Mouse (Mus musculus): ENCODE measurements around the gene Otogl.
A peak's percentile ranks its signal among the peaks of the same experiment; 100 is the strongest.
"Not testable (repeated sequence)": the region's sequence is repeated elsewhere in the genome, so short reads cannot be mapped to it uniquely, and the experiment has no call there.

The Otogl gene

DNA sequence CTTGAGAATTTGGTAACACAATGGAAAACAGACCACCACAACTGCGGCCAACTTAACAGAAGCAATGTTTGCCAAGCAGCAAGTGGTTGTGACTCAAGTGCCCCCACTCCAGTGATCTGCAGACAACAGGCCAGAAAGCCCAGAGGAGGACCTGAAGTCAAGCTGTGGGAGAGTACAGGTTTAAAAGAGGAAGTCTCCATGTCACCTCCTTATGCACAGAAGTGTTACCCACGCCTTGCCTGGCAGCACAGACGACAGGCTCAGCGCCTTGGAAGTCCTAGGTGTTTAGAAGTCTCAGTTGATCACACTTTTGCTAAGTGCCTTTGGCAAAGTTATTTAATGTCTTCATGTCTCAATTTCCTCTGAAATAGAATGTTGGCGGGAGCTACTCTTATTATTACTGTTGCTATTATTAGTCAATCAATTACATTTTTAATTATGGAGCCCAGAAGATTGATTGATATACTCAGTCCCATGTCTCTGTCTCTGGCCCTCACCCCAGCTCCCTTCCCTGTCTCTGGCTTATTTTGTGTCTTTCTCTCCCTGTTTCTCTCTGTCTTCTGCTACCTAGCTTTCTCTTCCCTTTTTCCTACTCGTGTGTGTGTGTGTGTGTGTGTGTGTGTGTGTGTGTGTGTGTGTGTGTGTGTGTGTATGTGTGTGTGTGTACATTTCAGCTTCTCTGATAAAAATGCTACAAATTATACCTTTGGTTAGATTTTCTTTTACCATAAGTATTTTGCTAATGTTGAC, 101.1 kb downstream of the Otogl start:
- DNase-seq (ENCODE audit: low spot score in 2 of 2) = no peak

DNA sequence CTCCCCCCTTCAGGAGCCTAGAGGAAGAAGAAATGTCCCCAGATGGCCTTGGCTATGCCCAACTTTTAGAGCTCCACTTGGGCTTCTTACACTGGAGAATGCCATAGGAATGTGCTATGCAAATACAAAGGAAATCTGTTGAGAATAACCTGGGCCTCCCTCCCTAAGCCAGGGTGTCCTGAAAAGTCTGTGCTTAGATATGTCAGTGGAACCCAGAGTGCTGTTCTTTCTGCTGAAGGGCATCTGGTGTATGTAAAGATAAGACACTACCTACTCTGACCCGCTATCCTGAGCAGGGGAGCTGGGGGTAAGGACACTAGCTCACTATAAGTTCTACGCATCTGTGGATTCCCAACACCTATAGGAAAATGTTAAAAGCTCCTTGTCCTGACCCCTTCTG, 106.7 kb downstream of the Otogl start:
- no peak for DNase-seq (ENCODE audit: low spot score in 2 of 2)

DNA sequence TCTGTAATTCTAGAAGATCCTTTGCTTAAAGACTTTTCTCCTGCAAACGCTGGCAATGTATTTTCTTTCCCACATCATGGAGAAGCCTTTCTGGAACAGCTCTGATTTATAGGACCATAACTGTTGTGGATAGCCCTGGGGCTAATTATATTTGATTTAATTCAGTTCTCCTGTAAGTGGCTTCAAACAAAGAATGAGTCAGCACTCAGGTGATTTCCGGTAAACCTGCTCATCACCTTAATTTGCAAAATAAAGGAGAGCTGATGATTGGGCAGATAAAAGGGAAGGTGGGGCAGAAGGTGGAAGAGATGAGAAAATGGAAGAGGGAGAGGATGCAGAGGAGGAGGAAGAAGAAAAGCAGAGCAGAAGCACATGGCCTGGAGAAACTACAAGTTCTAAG, 107.6 kb downstream of the Otogl start:
- DNase-seq (ENCODE audit: low spot score in 2 of 2) = not testable (repeated sequence)

DNA sequence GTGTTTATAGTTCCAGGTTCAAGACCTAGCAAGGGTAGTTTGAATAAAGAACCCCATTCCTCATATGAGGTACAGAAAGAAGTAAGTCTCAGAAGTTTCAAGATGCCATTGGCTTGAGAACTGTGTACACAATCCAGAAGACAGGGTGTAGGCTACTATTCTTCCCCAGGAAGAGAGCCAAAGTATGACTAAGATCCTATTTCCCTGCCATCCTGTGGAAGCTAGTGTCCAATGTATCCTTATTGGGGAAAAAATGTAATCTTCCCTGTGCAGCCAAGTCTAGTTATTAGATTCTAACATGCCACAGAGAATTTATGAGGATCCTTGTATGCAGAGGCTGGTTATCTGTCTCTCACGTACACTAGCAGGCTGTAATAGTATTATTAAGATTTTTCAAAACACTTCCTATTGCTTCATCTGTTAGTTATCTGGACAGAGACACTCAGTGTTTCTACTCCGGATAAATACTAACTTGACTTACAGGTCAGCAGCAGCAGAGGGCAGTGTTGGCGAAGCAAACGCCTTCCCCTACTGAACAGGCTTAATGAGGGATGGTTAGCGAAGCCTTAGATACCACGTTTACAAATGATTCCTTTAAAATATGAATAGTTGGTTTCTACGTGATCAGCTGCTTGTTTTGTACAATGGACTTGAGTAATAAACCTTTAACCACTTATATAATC, 112.1 kb downstream of the Otogl start:
- peak; percentile 22 to 59 for DNase-seq (ENCODE audit: low spot score in 2 of 2)

DNA sequence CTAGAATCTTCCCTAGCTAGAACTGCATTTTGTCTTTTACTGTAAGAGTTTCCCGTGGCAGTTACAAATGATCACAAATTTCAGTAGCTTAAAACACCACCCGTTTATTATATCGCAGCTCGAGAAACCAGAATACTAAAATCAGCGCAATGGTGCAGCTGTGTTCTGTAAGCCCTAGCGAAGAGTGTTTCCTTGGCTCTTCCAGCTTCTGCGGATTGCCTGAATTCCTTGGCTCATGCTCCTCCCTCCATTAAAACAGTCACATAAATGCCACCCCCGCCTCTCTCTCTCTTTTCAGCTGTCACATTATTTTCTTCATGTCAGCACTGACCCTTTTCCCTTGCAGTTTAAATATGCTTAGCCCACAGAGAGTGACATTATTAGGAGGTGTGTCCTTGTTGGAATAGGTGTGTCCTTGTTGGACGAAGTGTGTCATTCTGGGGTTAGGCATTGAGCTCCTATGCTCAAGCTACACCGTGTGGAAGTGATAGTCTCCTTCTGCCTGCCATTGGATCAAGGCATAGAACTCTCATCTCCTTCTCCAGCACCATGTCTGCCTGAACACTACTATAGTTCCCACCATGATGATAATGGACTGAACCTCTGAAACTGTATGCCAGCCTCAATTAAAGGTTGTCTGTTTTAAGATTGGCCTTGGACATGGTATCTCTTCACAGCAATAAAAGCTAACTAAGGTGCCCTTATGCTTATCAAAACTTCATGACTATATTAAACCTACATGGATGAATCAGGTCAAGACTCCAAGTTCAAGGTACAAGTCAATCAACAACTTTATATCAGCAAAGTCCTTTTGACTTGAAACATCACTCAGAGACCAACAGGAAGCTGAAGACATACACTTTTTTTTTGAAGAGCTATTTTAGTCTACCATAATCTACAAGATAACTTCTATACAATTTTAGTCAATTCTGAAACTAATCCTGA, 116.8 kb downstream of the Otogl start:
- no peak for DNase-seq (ENCODE audit: low spot score in 2 of 2)

DNA sequence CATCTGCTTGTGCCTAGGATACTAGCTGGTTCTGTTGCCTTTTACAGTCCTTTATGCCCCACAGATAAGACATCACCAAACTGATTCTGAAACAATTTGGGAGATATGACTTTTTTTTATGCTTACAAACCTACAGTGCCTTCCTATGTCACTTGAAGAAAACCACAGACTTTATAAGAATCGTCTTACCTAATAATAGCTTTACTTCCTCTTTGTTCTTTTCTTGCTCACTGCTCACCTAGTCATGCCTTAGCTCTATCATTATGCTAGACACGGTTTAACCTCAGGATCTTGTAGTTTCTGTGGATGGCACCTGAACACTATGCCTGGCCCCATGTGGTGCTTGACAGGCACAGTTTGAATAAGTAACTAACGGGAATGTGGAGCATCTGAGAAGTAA, 119.4 kb downstream of the Otogl start:
- no peak for DNase-seq (ENCODE audit: low spot score in 2 of 2)

DNA sequence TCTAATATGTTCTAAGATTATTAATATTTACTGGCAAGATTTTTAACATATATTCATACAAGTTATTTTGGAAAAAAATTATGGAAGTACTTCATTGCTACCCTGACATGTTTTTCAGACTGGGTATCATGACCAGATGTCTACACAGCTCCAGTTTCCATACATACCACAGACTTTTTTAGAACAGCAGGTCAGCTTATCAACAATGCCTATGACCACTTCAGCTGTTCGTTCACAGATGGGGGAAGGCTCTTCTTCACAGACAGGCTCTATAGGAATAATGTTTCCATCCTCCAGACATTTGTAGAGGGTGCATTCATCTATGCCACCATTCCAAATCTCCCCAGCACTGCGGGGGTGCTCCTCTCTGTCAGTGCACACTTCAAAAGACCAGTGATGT, 132.4 kb downstream of the Otogl start:
- no peak for DNase-seq (ENCODE audit: low spot score in 2 of 2)

DNA sequence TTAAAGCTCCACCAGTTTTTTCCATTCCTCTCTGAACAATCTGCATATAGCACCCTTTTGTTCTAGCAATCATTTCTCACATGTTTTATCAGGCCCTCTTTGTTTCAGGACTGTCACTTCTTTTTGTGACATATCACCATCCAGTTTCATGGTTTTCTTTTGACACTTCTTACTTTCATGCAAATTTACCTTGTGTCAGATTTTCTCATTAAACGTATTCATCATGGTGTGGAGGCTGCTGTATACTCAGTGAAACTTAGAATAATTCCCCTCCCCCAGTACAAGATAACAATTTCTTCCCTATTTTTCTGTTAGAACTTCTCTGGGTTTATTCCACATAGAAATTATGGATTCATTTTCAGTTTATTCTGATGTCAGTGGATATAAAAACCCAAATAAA, 152.3 kb downstream of the Otogl start:
- DNase-seq (ENCODE audit: low spot score in 2 of 2) = no peak

DNA sequence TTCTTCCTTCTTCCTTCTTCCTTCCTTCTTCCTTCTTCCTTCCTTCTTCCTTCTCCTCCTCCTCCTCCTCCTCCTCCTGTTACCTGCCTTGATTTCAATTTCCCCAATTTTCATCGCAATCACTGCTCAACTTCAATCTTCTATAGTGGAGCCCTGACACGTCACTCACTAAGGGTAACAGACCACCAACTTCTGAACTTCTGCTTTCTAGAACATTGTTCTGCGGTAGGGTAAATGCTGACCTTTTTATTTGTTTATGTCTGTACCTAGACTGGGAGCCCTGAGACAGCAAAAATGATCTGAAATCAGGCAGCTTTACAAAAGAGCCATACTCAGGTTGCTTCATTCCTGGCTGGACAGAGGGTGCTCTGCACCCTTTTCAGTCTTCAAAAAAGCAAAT, 158.5 kb downstream of the Otogl start:
- DNase-seq (ENCODE audit: low spot score in 2 of 2) = no peak

DNA sequence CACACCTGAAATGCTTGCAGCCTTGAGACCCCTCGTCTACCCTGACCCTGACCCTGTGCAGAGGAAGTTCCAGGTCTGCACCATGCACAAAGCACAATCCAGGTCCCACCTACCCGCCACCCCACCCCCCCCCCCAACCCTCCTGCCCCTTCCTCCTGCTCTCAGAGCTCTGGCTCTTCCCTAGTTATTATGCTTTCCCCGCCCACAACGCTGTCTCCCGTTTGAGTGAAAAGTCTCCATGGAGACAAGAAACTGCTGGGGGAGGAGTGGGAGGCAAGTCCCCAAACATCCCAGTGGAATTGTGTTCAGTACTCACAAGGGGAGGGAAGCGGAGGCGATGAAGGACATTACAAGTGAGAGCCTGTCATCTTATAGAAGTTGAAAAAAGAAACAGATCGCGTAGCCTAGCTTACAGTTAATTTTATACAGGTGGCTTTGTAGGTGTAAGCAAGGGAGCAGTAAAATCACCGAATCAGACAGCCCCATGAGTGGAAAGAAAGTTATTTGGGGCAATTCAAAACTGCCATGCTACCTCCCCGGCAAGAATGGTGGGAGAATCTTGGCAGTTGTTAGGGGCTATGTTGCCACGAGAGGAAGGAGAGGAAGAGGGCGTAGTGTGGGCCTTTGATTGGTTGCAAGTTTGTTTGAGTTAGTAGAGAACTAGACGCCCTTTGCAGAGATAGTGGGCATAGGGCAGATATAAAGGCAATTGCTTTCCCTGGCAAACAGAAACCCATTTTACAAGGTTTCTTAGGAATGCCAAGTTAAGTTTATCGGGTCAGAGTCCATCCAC, 159.4 kb downstream of the Otogl start:
- no peak for DNase-seq (ENCODE audit: low spot score in 2 of 2)

DNA sequence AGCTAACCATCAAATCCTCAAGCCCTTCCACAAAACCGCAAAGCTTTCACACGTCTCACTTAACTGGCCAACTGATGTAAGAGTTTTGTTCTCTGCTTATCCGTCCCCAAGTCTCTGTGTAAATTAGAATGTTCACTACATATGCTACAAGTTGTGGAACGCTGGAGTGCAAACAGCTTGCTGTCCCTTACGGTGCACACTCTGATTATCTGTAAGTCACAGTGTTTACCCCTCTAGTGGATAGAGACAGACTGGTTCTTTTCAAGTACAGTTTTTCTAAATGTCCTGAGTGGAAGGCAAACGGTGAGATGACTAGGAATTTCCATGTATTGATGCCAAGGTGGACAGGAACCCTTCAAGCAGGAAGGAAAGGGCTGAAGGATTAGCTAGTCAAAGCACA, 160.0 kb downstream of the Otogl start:
- DNase-seq (ENCODE audit: low spot score in 2 of 2) = no peak

DNA sequence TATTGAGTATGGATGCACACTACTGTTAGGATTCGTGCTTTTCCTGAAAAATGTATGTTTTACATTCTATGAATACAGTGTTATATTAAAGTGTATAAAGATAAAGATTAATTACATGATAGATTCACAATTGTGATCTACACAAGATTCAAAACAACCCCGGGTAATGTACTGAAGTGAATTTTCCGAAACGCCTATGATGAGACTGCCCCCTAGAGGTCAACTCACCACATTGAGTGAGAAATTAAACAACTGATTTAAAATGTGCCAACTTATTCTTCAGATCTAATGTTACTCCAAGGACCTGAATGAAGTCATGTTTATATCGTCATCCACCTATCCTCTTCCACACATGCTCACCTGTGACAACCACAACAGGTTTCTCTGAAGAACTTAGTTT, 164.4 kb downstream of the Otogl start:
- DNase-seq (ENCODE audit: low spot score in 2 of 2) = peak in 1 of 2 experiments; percentile 18

DNA sequence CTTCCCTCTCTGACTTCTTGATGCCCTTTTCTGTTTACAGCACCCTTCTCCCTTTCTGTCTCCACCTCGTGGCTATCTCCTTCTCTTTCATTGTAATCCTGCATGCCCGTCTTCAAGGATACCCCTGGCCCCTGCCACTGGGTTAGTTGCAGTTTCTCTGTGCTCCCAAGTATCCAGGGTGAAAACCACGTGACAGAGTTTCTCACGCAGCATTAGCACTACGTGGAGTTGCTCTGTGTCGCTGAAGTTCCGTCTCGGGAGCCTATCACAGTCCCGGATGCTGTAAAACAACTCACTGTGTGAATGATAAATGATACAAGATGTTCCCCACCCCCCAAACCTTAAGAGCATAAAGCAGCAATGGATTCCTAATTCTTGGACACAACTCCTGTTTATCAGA, 165.2 kb downstream of the Otogl start:
- DNase-seq (ENCODE audit: low spot score in 2 of 2) = no peak

DNA sequence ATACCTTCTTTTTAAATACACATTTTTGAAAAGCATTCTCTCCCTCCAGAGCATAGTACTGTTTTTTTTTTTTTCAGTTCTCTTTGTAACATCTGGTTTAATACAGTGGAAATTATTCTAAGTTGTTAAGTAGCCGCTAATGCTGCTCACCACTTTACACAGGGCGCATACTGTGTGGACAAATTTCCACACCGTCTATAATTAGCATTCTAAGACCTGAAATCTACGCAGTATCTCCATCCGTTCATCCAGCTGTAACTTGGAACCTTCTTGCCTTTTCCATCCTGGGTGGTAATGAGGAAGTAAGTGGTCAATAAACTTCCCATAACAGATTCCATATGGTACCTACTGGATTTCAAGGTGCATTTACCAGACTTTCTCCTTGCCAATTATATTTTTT, 172.1 kb downstream of the Otogl start:
- no peak for DNase-seq (ENCODE audit: low spot score in 2 of 2)

DNA sequence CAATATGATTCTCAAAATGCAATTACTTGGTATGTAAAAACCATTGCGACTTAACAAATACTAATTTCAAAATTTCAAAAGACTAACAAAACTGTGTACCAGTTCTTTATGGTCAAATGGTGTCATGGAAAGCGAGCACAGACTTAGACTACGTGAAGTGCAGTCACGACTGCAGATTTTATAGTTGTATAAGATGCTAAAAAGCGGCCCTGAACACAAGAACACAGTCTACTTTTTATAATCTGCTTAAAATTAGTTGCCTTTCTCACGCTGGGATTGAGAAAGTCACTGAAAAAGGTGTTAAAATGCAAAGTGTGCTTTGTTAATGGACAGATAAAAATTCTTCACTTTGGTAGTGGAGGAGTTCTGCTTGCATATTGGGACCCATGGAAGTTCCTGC, 174.2 kb downstream of the Otogl start:
- no peak for DNase-seq (ENCODE audit: low spot score in 2 of 2)

DNA sequence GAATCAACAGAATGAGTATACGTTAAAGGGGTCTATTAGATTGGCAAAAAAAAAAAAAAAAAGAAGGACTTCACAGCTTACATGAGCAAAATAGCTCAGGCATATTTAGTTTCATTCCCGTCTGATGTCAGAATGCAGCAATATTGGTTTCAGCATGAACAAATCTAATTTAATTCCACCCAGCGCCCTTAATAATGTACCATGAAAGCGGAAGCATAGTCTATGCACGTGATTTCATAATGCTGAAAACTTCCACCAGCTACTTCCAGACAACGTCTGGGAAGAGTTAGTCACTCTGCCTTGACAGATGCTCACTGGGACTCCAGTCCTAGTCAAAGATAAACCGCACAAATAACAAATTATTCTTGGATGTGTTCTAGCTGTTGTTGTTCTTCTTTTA, 176.5 kb downstream of the Otogl start:
- DNase-seq (ENCODE audit: low spot score in 2 of 2) = no peak

DNA sequence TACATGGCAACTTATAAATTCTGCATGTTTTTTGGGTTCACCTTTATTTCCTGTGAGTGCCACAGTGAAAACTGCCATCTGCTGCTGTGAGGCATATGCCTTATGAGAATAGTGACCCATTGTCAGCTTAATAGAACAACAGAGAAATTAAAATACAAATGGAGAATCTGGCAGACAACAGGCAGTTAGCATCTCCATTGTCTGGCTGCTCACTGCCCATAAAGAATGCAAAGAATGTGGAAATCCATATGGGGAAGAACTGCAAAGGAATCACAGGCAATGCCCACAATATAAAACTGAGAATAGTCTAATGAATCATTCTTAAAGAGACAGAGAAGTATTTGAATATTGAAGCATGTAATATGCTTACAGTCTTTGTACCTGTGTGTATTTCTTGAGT, 177.6 kb downstream of the Otogl start:
- DNase-seq (ENCODE audit: low spot score in 2 of 2) = no peak

DNA sequence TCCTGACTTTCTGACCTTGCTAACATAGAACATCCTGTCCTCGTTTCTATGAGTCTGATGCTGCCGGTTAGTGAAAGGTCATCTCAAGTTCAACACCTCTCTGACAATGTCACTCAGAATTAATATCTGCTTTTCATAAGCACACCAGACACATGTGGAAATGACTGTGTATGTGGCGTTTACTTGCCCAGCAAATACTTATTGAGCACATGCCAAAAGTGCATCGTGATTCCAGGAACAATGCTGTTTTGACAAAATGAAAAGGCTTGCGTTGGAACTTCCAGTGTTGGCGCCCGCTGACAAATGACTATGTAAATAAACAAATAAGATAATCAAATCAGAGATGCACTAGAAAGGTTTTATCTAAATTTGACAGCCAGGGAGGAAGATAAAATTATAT, 186.3 kb downstream of the Otogl start:
- DNase-seq (ENCODE audit: low spot score in 2 of 2) = no peak

DNA sequence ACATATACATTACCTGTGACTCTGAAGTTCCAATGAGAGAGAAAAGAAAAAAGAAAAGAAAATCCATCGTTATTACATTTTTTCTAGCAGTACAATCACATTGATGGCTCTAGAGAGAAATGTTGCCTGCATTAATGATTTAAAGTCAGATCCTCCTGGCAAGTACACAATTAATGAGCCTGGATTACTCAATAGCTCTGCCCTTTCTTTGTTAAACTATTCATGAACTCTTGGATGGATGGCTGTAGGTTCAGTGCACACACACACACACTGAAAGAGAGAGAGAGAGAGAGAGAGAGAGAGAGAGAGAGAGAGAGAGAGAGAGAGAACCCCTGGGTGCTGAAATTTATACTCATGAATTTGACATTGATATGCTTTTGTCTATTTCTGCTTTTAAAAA, 192.1 kb downstream of the Otogl start, which contains the start of gene Ptprq:
Gene Ptprq (minus strand): TSS at position 246 of the 400 bp plus-strand sequence.
- DNase-seq (ENCODE audit: low spot score in 2 of 2) = no peak
